Mouse (Mus musculus): ENCODE results near the gene Gm10972.
"Not testable (repeated sequence)": the region's sequence is repeated elsewhere in the genome, so short reads cannot be mapped to it uniquely, and the experiment has no call there.

DNA sequence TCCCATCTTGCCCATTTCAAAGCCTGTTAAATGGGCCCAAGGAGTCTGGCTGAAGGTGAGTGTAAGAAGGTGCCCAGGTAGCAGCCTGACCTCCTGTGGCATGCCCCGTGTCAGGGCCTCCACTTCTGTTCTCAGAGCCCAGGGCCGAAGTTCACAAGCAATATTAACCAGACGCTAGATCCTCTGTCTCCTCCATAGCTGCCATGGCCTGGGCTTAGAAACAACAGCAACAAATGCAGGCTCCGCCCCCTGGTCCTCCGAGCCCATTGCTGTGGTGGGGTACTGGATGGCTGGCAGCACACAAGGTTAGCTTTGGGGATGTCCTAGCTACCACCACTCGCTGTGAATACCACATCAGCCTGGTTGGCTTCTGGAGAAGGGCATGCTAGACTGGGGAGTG lies 47.2 kb downstream of the Gm10972 start:
- not testable (repeated sequence) for TF ChIP-seq CTCF, EP300 (IDR thresholded peaks at IDR 0.05; ENCODE audit: low read depth)

Data from heart, postnatal 0 days (tissue).